Mouse (Mus musculus): ENCODE measurements around the gene Ptprm.

- TF ChIP-seq CTCF (IDR thresholded peaks at IDR 0.05; ENCODE audit: borderline replicate concordance, insufficient read depth, low read depth, low read length) (no peak), POLR2A (IDR thresholded peaks at IDR 0.05; ENCODE audit: borderline replicate concordance, insufficient read depth, low read length) (no peak)
These were observed 81.3 kb downstream of the Ptprm start for GRCm38 (mm10) chr17:67272928-67273327.

All from cerebellum, adult 2 months (tissue).